Comparison of ENCODE assay signal across 7 mouse cellular contexts in the genomic region with DNA sequence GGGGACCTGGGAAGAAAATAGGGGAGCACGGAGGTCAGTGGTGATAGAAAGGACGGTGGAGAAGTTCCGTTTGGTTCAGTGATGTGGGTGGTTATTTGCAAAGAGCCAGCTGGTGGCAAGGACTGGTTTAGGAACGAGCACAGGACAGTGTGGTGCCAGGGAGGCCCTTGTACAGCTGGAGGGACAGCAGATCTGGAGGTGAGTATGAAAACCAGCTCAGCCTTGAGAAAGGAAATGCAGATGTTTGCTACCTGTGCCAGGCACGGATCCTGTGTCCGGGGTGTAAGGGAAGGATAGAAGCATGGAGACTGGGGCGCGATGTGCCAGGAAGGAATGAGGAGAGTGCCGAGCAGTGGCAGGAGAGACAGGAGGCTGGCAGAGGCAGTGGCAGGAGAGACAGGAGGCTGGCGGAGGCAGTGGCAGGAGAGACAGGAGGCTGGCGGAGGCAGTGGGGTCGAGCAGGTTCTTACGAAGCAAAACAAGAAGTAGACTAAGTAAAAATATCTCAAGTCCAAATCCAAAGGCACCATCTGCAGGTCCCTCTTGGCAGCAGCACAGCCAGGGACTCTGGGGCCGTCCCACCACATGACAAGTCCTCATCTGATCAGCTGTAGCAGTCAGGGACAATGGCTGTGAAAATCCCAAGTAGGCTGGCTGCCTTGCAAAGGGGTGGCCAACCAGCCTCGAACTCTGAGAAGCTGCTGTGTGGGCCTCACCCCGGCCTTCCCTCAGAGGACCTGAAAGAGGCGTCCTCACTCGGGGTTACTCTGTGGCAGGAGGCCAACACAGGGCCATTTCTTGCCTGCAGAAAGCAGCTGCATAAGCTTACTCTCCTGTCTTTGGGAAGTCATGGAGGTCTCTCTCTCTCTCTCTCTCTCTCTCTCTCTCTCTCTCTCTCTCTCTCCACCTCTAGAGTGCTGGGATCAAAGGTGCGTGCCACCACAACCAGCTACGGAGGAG. TPM values are rescaled to one million over a fixed set of nuclear protein-coding genes. Genes with fewer than 3 reads are reported as not detected.
DNase-seq lines count a peak whose midpoint lies in the region; ATAC-seq lines count a peak whose summit lies in the region.

No protein-coding gene starts in this region.

- DNase-seq in retina, postnatal 1 day, result peak; percentile 27
- no peak for DNase-seq in retina, embryonic 14.5 days (ENCODE audit: low spot score)
- DNase-seq in forebrain, embryonic 11.5 days (ENCODE audit: low spot score), result no peak
- DNase-seq in adrenal gland, adult (ENCODE audit: inconsistent age in 2 of 2, low spot score in 1 of 2), result no peak

- no peaks in the 10 kb centered on the region for H3K9me3 ChIP-seq in forebrain, embryonic 11.5 days (ENCODE audit: control insufficient read depth, low read length)
- H3K9me3 ChIP-seq in liver, embryonic 12.5 days (replicated peaks), result no peaks in the 10 kb centered on the region
- H3K9me3 ChIP-seq in stomach, embryonic 16.5 days (replicated peaks; ENCODE audit: control insufficient read depth, low read length), result no peaks in the 10 kb centered on the region

- no peaks in the 10 kb centered on the region for H3K27me3 ChIP-seq in forebrain, embryonic 11.5 days (ENCODE audit: control insufficient read depth, insufficient read depth, low read length)
- H3K27me3 ChIP-seq in liver, embryonic 12.5 days (replicated peaks), result no peaks in the 10 kb centered on the region
- H3K27me3 ChIP-seq in stomach, embryonic 16.5 days (ENCODE audit: control insufficient read depth, insufficient read depth, low read length), result no peaks in the 10 kb centered on the region

- ATAC-seq in forebrain, embryonic 11.5 days (replicated peaks; ENCODE audit: low FRiP score), result no peak
- peak; percentile 48 for ATAC-seq in liver, embryonic 12.5 days
- ATAC-seq in stomach, embryonic 16.5 days (ENCODE audit: insufficient read depth, low FRiP score), result no peak
- no peak for ATAC-seq in erythroid progenitor cell, adult 5-6 weeks (replicated peaks; ENCODE audit: low FRiP score, poor library complexity, severe bottlenecking)

- H3K4me2 ChIP-seq in forebrain, embryonic 11.5 days (ENCODE audit: low read depth, low read length, severe bottlenecking), result peak overlapping the region; percentile 46; the same call in 1 of the 2 replicates
- peak overlapping the region; percentile 83 for H3K4me2 ChIP-seq in liver, embryonic 12.5 days
- peak overlapping the region; percentile 61 for H3K4me2 ChIP-seq in stomach, embryonic 16.5 days (ENCODE audit: low read depth, low read length)

- 33% methylated on average over 20 of the region's 20 CpGs for WGBS in forebrain, embryonic 11.5 days
- 34% methylated on average over 20 of the region's 20 CpGs for WGBS in liver, embryonic 12.5 days (ENCODE audit: insufficient replicate concordance)
- WGBS in stomach, embryonic 16.5 days, result 48% methylated on average over 20 of the region's 20 CpGs

- peaks cover 8% of the 10 kb centered on the region; the same call in 1 of the 2 replicates for H3K4me1 ChIP-seq in forebrain, embryonic 11.5 days (replicated peaks; ENCODE audit: control insufficient read depth, insufficient read depth, low read length)
- H3K4me1 ChIP-seq in liver, embryonic 12.5 days, result peaks cover 69% of the 10 kb centered on the region
- H3K4me1 ChIP-seq in stomach, embryonic 16.5 days (ENCODE audit: control insufficient read depth, insufficient read depth, low read length), result peaks cover 19% of the 10 kb centered on the region

- H3K9ac ChIP-seq in forebrain, embryonic 11.5 days (ENCODE audit: low read length), result peak overlapping the region; percentile 56
- H3K9ac ChIP-seq in liver, embryonic 12.5 days, result peak overlapping the region; percentile 71
- H3K9ac ChIP-seq in stomach, embryonic 16.5 days (ENCODE audit: low read length), result peak overlapping the region; percentile 69

- no peaks in the 10 kb centered on the region for H3K36me3 ChIP-seq in forebrain, embryonic 11.5 days (ENCODE audit: control insufficient read depth, insufficient read depth, low read length)
- H3K36me3 ChIP-seq in liver, embryonic 12.5 days, result no peaks in the 10 kb centered on the region
- no peaks in the 10 kb centered on the region for H3K36me3 ChIP-seq in stomach, embryonic 16.5 days (ENCODE audit: control insufficient read depth, insufficient read depth, low read length)

- H3K4me3 ChIP-seq in forebrain, embryonic 11.5 days (ENCODE audit: low read depth, low read length), result no peak overlapping the region
- peak overlapping the region; percentile 58 for H3K4me3 ChIP-seq in liver, embryonic 12.5 days
- H3K4me3 ChIP-seq in stomach, embryonic 16.5 days (replicated peaks; ENCODE audit: low read length), result peak overlapping the region; percentile 47

- no peak overlapping the region for H3K27ac ChIP-seq in forebrain, embryonic 11.5 days (ENCODE audit: low read depth, low read length)
- peak overlapping the region; percentile 86 for H3K27ac ChIP-seq in liver, embryonic 12.5 days
- no peak overlapping the region for H3K27ac ChIP-seq in stomach, embryonic 16.5 days (ENCODE audit: low read length)

RNA-seq across cellular contexts. Expression of a gene that starts 29.6 kb away (rescaled TPM):
- 112 and 118 TPM in 2 replicates for polyA plus RNA-seq in forebrain, embryonic 11.5 days (2014; fragmentation: Nextera tagmentation; extraction: Ambion mirVana)
- 103 and 107 TPM in 2 replicates for polyA plus RNA-seq in liver, embryonic 12.5 days (2016; fragmentation: Nextera tagmentation; extraction: Ambion mirVana)
- 143 and 145 TPM in 2 replicates for polyA plus RNA-seq in stomach, embryonic 16.5 days (2015; fragmentation: Nextera tagmentation; extraction: Ambion mirVana)
- total RNA-seq in erythroid progenitor cell, adult 5-6 weeks (2015; ENCODE audit: low replicate concordance), result 76.0 and 76.3 TPM in 2 replicates
- total RNA-seq in erythroid progenitor cell, adult 5-6 weeks (2017; ENCODE audit: low replicate concordance), result 66.6 and 69.7 TPM in 2 replicates
